Mouse (Mus musculus): ENCODE measurements around the gene BC035044.
A peak's percentile ranks its signal among the peaks of the same experiment; 100 is the strongest.
"Not testable (repeated sequence)": the region's sequence is repeated elsewhere in the genome, so short reads cannot be mapped to it uniquely, and the experiment has no call there.

Gene BC035044

GRCm38 (mm10) chr6:128826781-128827180, 64.1 kb downstream of the BC035044 start:
- no peak for DNase-seq

GRCm38 (mm10) chr6:128826132-128826531, 64.8 kb downstream of the BC035044 start, which contains the start of the genes Gm44511 and Klrb1b:
Gene Gm44511 (minus strand): TSS chr6:128826315.
Gene Klrb1b (minus strand): TSS chr6:128826331.
- no peak for DNase-seq

GRCm38 (mm10) chr6:128818083-128818802, 72.7 kb downstream of the BC035044 start:
- DNase-seq: no peak

- peak; percentile 51 for DNase-seq
Observed at GRCm38 (mm10) chr6:128808532-128808931, 82.4 kb downstream of the BC035044 start.

GRCm38 (mm10) chr6:128807021-128807420, 83.9 kb downstream of the BC035044 start:
- no peak for DNase-seq

- DNase-seq: peak; percentile 84
Observed at GRCm38 (mm10) chr6:128804823-128805640, 85.9 kb downstream of the BC035044 start.

- peak; percentile 98 for DNase-seq
Observed at GRCm38 (mm10) chr6:128802999-128803857, 87.7 kb downstream of the BC035044 start.

GRCm38 (mm10) chr6:128802557-128802956, 88.4 kb downstream of the BC035044 start:
- no peak for DNase-seq

GRCm38 (mm10) chr6:128800696-128801095, 90.2 kb downstream of the BC035044 start:
- DNase-seq: not testable (repeated sequence)

GRCm38 (mm10) chr6:128799896-128800270, 91.0 kb downstream of the BC035044 start:
- no peak for DNase-seq

GRCm38 (mm10) chr6:128799144-128799895, 91.6 kb downstream of the BC035044 start:
- peak; percentile 86 for DNase-seq
